Mouse (Mus musculus) megakaryocyte, embryonic 14.5 days (primary cell): ENCODE results near the gene Gm3776. TPM values are rescaled to one million over a fixed set of nuclear protein-coding genes. Genes with fewer than 3 reads are reported as not detected.
"Not testable (repeated sequence)": the region's sequence is repeated elsewhere in the genome, so short reads cannot be mapped to it uniquely, and the experiment has no call there.

Experiments used
- H3K27me3 ChIP-seq: replicated peaks from 2 replicates; pipeline ENCODE3; 2012; ENCODE audit warnings: inconsistent platforms
- H3K36me3 ChIP-seq: replicated peaks from 2 replicates; pipeline ENCODE3; 2012; ENCODE audit warnings: low read length, inconsistent platforms, mixed read lengths
- H3K4me1 ChIP-seq: 2 replicates; pipeline ENCODE4 v1.6.1; 2012; ENCODE audit warnings: inconsistent platforms
- H3K4me3 ChIP-seq: replicated peaks from 2 replicates; pipeline ENCODE3; 2012; ENCODE audit warnings: moderate library complexity, mild to moderate bottlenecking, inconsistent platforms
- H3K9me3 ChIP-seq: 2 replicates; pipeline ENCODE4 v1.6.1; 2012; ENCODE audit warnings: inconsistent platforms
- FLI1 ChIP-seq: IDR thresholded peaks from 2 replicates; pipeline ENCODE4 v1.6.1; 2012; ENCODE audit warnings: low read length, inconsistent platforms, mixed read lengths
- GATA1 ChIP-seq: IDR thresholded peaks from 3 replicates; pipeline ENCODE4 v1.6.1; 2012; ENCODE audit warnings: mixed read lengths, low read length, inconsistent platforms, borderline replicate concordance
- polyA plus RNA-seq: library from polyadenylated mRNA; stranded (reverse); fragments of >175 nt; gene quantifications from 2 replicates; pipeline ENCODE4 v1.2.3, GENCODE M21; 2012; ENCODE audit warnings: low replicate concordance; ENCODE audit not compliant: insufficient read depth

Gene Gm3776
- polyA plus RNA-seq: not detected in 2 replicates

GRCm38 (mm10) chr9:78256914-78257313 is at the start of gene Gm3776:
Gene Gm3776, plus strand, starts transcription at chr9:78257129.
- not testable (repeated sequence) for H3K27me3 ChIP-seq, H3K36me3 ChIP-seq, H3K4me3 ChIP-seq, H3K9me3 ChIP-seq, H3K4me1 ChIP-seq

GRCm38 (mm10) chr9:78208956-78209355 is 48.0 kb upstream of the Gm3776 start:
- Histone ChIP-seq H3K4me1 (peaks cover 6% of the 10 kb centered on the region), H3K9me3 (0 out of 2 replicates have a peak, but pooled peaks cover 2% of the 10 kb centered on the region), H3K4me3 (no peak overlapping the region), H3K27me3 (peaks cover 16% of the 10 kb centered on the region), H3K36me3 (no peaks in the 10 kb centered on the region)
- TF ChIP-seq FLI1 (no peak), GATA1 (no peak)

GRCm38 (mm10) chr9:78210079-78210478 is 46.9 kb upstream of the Gm3776 start:
- Histone ChIP-seq H3K36me3 (no peaks in the 10 kb centered on the region), H3K4me3 (no peak overlapping the region), H3K27me3 (peaks cover 20% of the 10 kb centered on the region), H3K4me1 (peaks cover 6% of the 10 kb centered on the region), H3K9me3 (peaks cover 10% of the 10 kb centered on the region)
- no peak for TF ChIP-seq FLI1
- no peak for TF ChIP-seq GATA1

GRCm38 (mm10) chr9:78210821-78211220 is 46.1 kb upstream of the Gm3776 start:
- H3K36me3 ChIP-seq: no peaks in the 10 kb centered on the region

GRCm38 (mm10) chr9:78211521-78211920 is 45.4 kb upstream of the Gm3776 start:
- Histone ChIP-seq H3K4me1 (peaks cover 6% of the 10 kb centered on the region), H3K36me3 (no peaks in the 10 kb centered on the region)

More at GRCm38 (mm10) chr9:78210821-78211220, 46.1 kb upstream of the Gm3776 start:
- peaks cover 17% of the 10 kb centered on the region for H3K9me3 ChIP-seq
- H3K4me3 ChIP-seq: no peak overlapping the region
- H3K4me1 ChIP-seq: peaks cover 6% of the 10 kb centered on the region
- TF ChIP-seq GATA1: no peak
- no peak for TF ChIP-seq FLI1
- peaks cover 20% of the 10 kb centered on the region for H3K27me3 ChIP-seq

GRCm38 (mm10) chr9:78212341-78213049 is 44.4 kb upstream of the Gm3776 start:
- Histone ChIP-seq H3K27me3 (peaks cover 20% of the 10 kb centered on the region), H3K4me3 (no peak overlapping the region), H3K4me1 (peaks cover 6% of the 10 kb centered on the region), H3K9me3 (peaks cover 19% of the 10 kb centered on the region), H3K36me3 (no peaks in the 10 kb centered on the region)
- TF ChIP-seq FLI1: no peak
- TF ChIP-seq GATA1: no peak

More at GRCm38 (mm10) chr9:78211521-78211920, 45.4 kb upstream of the Gm3776 start:
- H3K4me3 ChIP-seq: no peak overlapping the region
- peaks cover 20% of the 10 kb centered on the region for H3K27me3 ChIP-seq
- TF ChIP-seq GATA1 (no peak), FLI1 (no peak)
- peaks cover 19% of the 10 kb centered on the region for H3K9me3 ChIP-seq

GRCm38 (mm10) chr9:78217074-78217473 is 39.9 kb upstream of the Gm3776 start:
- H3K36me3 ChIP-seq: no peaks in the 10 kb centered on the region
- TF ChIP-seq GATA1 (no peak), FLI1 (no peak)
- H3K27me3 ChIP-seq: peaks cover 17% of the 10 kb centered on the region
- H3K4me1 ChIP-seq: peaks cover 6% of the 10 kb centered on the region
- H3K4me3 ChIP-seq: no peak overlapping the region
- H3K9me3 ChIP-seq: peaks cover 27% of the 10 kb centered on the region

- H3K27me3 ChIP-seq: peaks cover 10% of the 10 kb centered on the region
- H3K9me3 ChIP-seq: peaks cover 31% of the 10 kb centered on the region
- no peak overlapping the region for H3K4me3 ChIP-seq
- no peaks in the 10 kb centered on the region for H3K36me3 ChIP-seq
- no peak for TF ChIP-seq FLI1
- no peak for TF ChIP-seq GATA1
- H3K4me1 ChIP-seq: no peaks in the 10 kb centered on the region; the same call in 1 of the 2 replicates
Observed at GRCm38 (mm10) chr9:78222616-78223015, 34.3 kb upstream of the Gm3776 start.

GRCm38 (mm10) chr9:78223221-78223902 is 33.6 kb upstream of the Gm3776 start:
- Histone ChIP-seq H3K27me3 (peaks cover 10% of the 10 kb centered on the region), H3K4me1 (peaks cover 5% of the 10 kb centered on the region), H3K9me3 (peaks cover 31% of the 10 kb centered on the region), H3K36me3 (no peaks in the 10 kb centered on the region), H3K4me3 (no peak overlapping the region)
- TF ChIP-seq FLI1 (no peak), GATA1 (no peak)

- TF ChIP-seq GATA1 (no peak), FLI1 (no peak)
- no peaks in the 10 kb centered on the region for H3K36me3 ChIP-seq
- peaks cover 10% of the 10 kb centered on the region for H3K27me3 ChIP-seq
- peaks cover 15% of the 10 kb centered on the region for H3K4me1 ChIP-seq
- H3K4me3 ChIP-seq: no peak overlapping the region
- H3K9me3 ChIP-seq: peaks cover 31% of the 10 kb centered on the region
Observed at GRCm38 (mm10) chr9:78224418-78224817, 32.5 kb upstream of the Gm3776 start.
